Mouse (Mus musculus) intestine, postnatal 0 days (tissue): ENCODE results near the gene Nudt8. TPM values are rescaled to one million over a fixed set of nuclear protein-coding genes. Genes with fewer than 3 reads are reported as not detected.
A peak's percentile ranks its signal among the peaks of the same experiment; 100 is the strongest.

Experiments used
- ATAC-seq: fragments of 200-750 bp; cut with Nextera tagmentation; 2 replicates; pipeline ENCODE4 v1.8.0; 2017; ENCODE audit warnings: mild to moderate bottlenecking, moderate TSS enrichment, moderate library complexity
- H3K27ac ChIP-seq: fragments of 300-500 bp; sonication (generic); 2 replicates; pipeline ENCODE4 v1.5.1; 2014; ENCODE audit warnings: mild to moderate bottlenecking, low read depth, low read length, moderate library complexity
- H3K27me3 ChIP-seq: fragments of 300-500 bp; sonication (generic); replicated peaks from 2 replicates; pipeline ENCODE4 v1.6.1; 2014; ENCODE audit warnings: low read length, mixed read lengths; ENCODE audit not compliant: control insufficient read depth, insufficient read depth
- H3K36me3 ChIP-seq: fragments of 300-500 bp; sonication (generic); 2 replicates; pipeline ENCODE4 v1.6.1; 2014; ENCODE audit warnings: mild to moderate bottlenecking, moderate library complexity; ENCODE audit not compliant: control insufficient read depth, insufficient read depth
- H3K4me1 ChIP-seq: fragments of 300-500 bp; sonication (generic); replicated peaks from 2 replicates; pipeline ENCODE4 v1.6.1; 2014; ENCODE audit warnings: antibody characterized with exemption, low read length, mixed read lengths; ENCODE audit not compliant: control insufficient read depth, insufficient read depth
- H3K4me2 ChIP-seq: fragments of 300-500 bp; sonication (generic); replicated peaks from 2 replicates; pipeline ENCODE4 v1.6.1; 2014; ENCODE audit warnings: low read depth, mild to moderate bottlenecking, moderate library complexity
- H3K4me3 ChIP-seq: fragments of 300-500 bp; sonication (generic); 2 replicates; pipeline ENCODE4 v1.5.1; 2014; ENCODE audit warnings: low read depth, low read length
- H3K9ac ChIP-seq: fragments of 300-500 bp; sonication (generic); 2 replicates; pipeline ENCODE4 v1.6.1; 2014; ENCODE audit warnings: mild to moderate bottlenecking, low read depth, low read length
- H3K9me3 ChIP-seq: fragments of 300-500 bp; sonication (generic); 2 replicates; pipeline ENCODE4 v1.6.1; 2016; ENCODE audit warnings: mixed run types; ENCODE audit not compliant: control insufficient read depth
- CTCF ChIP-seq: sonication (generic); IDR thresholded peaks from 2 replicates; pipeline ENCODE4 v1.5.1; 2016; ENCODE audit warnings: low read depth, mild to moderate bottlenecking, control low read depth, antibody characterized with exemption, moderate library complexity
- WGBS: fragments of 180-500 bp; shearing (Covaris S2); extraction: QIAGEN DNeasy Blood & Tissue Kit; methylation state at CpG from one replicate; pipeline ENCODE4 v1.1.7; 2014; 5-methylcytosine and 5-hydroxymethylcytosine counted together
- polyA plus RNA-seq: library from polyadenylated mRNA; unstranded; fragments of >200 nt; fragmentation: Nextera tagmentation; extraction: Ambion mirVana; gene quantifications from 2 replicates; pipeline ENCODE4 v1.2.1, GENCODE M21; 2015

Nudt8 gene
- polyA plus RNA-seq, 1 experiment from 2014 or later = 31.7 TPM

- Histone ChIP-seq H3K4me1 (peaks cover 3% of the 10 kb centered on the region; the same call in 1 of the 2 replicates), H3K4me2 (no peak overlapping the region), H3K9ac (no peak overlapping the region), H3K27ac (no peak overlapping the region), H3K36me3 (no peaks in the 10 kb centered on the region), H3K9me3 (no peaks in the 10 kb centered on the region), H3K27me3 (no peaks in the 10 kb centered on the region), H3K4me3 (no peak overlapping the region)
- no peak for TF ChIP-seq CTCF
- no peak for ATAC-seq
- 61% methylated on average over 9 of the region's 9 CpGs for WGBS
Measured at GRCm38 (mm10) chr19:3980917-3981316, 19.5 kb upstream of the Nudt8 start.

GRCm38 (mm10) chr19:3983527-3984200 is 16.7 kb upstream of the Nudt8 start:
- Histone ChIP-seq H3K9ac (no peak overlapping the region), H3K4me1 (peaks cover 9% of the 10 kb centered on the region; the same call in 1 of the 2 replicates), H3K9me3 (no peaks in the 10 kb centered on the region), H3K27me3 (no peaks in the 10 kb centered on the region), H3K4me3 (no peak overlapping the region), H3K36me3 (no peaks in the 10 kb centered on the region), H3K27ac (no peak overlapping the region), H3K4me2 (no peak overlapping the region)
- ATAC-seq = no peak
- no peak for TF ChIP-seq CTCF
- 64% methylated on average over 9 of the region's 9 CpGs for WGBS

- H3K27me3 ChIP-seq = no peaks in the 10 kb centered on the region
- H3K9ac ChIP-seq = no peak overlapping the region
- no peaks in the 10 kb centered on the region for H3K9me3 ChIP-seq
- H3K27ac ChIP-seq = peak overlapping the region; percentile 28; the same call in 1 of the 2 replicates
- H3K4me2 ChIP-seq = no peak overlapping the region
- no peak for TF ChIP-seq CTCF
- H3K4me1 ChIP-seq = peaks cover 9% of the 10 kb centered on the region; the same call in 1 of the 2 replicates
- no peak overlapping the region for H3K4me3 ChIP-seq
- ATAC-seq = peak; percentile 29; the same call in 1 of the 2 replicates
- H3K36me3 ChIP-seq = no peaks in the 10 kb centered on the region
- 41% methylated on average over 8 of the region's 8 CpGs for WGBS
Measured at GRCm38 (mm10) chr19:3985261-3985681, 15.1 kb upstream of the Nudt8 start.

- WGBS = 6% methylated on average over 8 of the region's 8 CpGs
- peak within 1 kb of the TSS; percentile 8; the same call in 1 of the 2 replicates for H3K9ac ChIP-seq
- peak; percentile 87 for ATAC-seq
Measured at GRCm38 (mm10) chr19:3986334-3986733, 14.0 kb upstream of the Nudt8 start, which contains the start of gene Acy3. TSS of gene Acy3 (plus strand) at chr19:3986570.

GRCm38 (mm10) chr19:3988066-3988465 is 12.3 kb upstream of the Nudt8 start:
- no peak overlapping the region for H3K27ac ChIP-seq
- no peak overlapping the region for H3K4me2 ChIP-seq
- no peaks in the 10 kb centered on the region for H3K27me3 ChIP-seq
- H3K36me3 ChIP-seq = no peaks in the 10 kb centered on the region
- WGBS = 87% methylated on average over 14 of the region's 14 CpGs
- no peak for TF ChIP-seq CTCF
- no peak overlapping the region for H3K9ac ChIP-seq
- peaks cover 13% of the 10 kb centered on the region; the same call in 1 of the 2 replicates for H3K4me1 ChIP-seq
- no peak overlapping the region for H3K4me3 ChIP-seq
- no peaks in the 10 kb centered on the region for H3K9me3 ChIP-seq
- ATAC-seq = no peak

More at GRCm38 (mm10) chr19:3986334-3986733, 14.0 kb upstream of the Nudt8 start, which contains the start of gene Acy3:
- H3K27ac ChIP-seq = peak within 1 kb of the TSS; percentile 22
- H3K4me1 ChIP-seq = peaks cover 9% of the 10 kb centered on the region; the same call in 1 of the 2 replicates
- H3K9me3 ChIP-seq = no peaks in the 10 kb centered on the region
- no peaks in the 10 kb centered on the region for H3K27me3 ChIP-seq
- TF ChIP-seq CTCF = 0 out of 2 replicates have a peak, but pooled peaks have one; percentile 15
- H3K36me3 ChIP-seq = no peaks in the 10 kb centered on the region
- H3K4me2 ChIP-seq = peak within 1 kb of the TSS; percentile 48
- H3K4me3 ChIP-seq = no peak within 1 kb of the TSS

GRCm38 (mm10) chr19:3988750-3989149 is 11.6 kb upstream of the Nudt8 start:
- no peaks in the 10 kb centered on the region for H3K27me3 ChIP-seq
- H3K27ac ChIP-seq = no peak overlapping the region
- H3K36me3 ChIP-seq = no peaks in the 10 kb centered on the region
- H3K4me2 ChIP-seq = no peak overlapping the region
- H3K9ac ChIP-seq = no peak overlapping the region
- WGBS = 96% methylated on average over 4 of the region's 4 CpGs
- no peak for ATAC-seq
- H3K4me3 ChIP-seq = no peak overlapping the region
- H3K4me1 ChIP-seq = peaks cover 17% of the 10 kb centered on the region; the same call in 1 of the 2 replicates
- no peaks in the 10 kb centered on the region for H3K9me3 ChIP-seq
- peak; percentile 61 for TF ChIP-seq CTCF
